Mouse (Mus musculus) granulocyte monocyte progenitor cell, adult 5-6 weeks (primary cell): ENCODE measurements around the gene Tcf19. TPM values are rescaled to one million over a fixed set of nuclear protein-coding genes. Genes with fewer than 3 reads are reported as not detected.
"Not testable (repeated sequence)": the region's sequence is repeated elsewhere in the genome, so short reads cannot be mapped to it uniquely, and the experiment has no call there.

ENCODE experiments used
- ATAC-seq: replicated peaks from 2 replicates; pipeline ENCODE4 v1.8.0; 2016; ENCODE audit warnings: mild to moderate bottlenecking, moderate TSS enrichment, inconsistent platforms; ENCODE audit not compliant: poor library complexity, severe bottlenecking
- total RNA-seq, 2 experiments: library from RNA; stranded (forward) in 1 of 2; stranded (reverse) in 1 of 2; fragments of 200-712, 200-1000 nt in 1 of 2; fragments of >200 nt in 1 of 2; fragmentation: Nextera tagmentation in 1 of 2; gene quantifications; 2 replicates each; pipeline ENCODE4 v1.2.3; 2014 to 2017

Tcf19 gene
- total RNA-seq, 2 experiments from 2014 or later: 8.6 to 20.3 TPM

DNA sequence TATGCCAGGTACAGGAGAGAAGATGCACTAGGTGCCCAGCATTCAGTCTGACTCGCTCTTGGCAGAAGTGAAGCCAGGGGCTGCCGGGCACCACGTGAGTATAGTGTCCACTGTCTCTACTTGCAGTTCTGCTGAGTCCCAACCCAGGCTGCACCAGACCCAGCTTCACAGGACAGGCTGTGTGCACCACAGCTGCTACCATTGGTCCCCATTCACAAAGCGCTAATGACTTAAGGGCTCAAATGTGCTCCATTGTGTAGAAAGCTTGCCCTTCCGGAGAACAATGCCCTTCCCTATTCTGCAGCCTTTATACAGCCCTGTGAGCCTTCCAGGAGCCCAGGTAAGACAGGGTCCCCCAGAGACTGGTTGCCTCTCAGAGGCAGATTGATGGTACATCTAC, 26.3 kb downstream of the Tcf19 start:
- ATAC-seq: no peak

GRCm38 (mm10) chr17:35488041-35488440, 28.6 kb downstream of the Tcf19 start:
- no peak for ATAC-seq

GRCm38 (mm10) chr17:35486726-35487125, 29.9 kb downstream of the Tcf19 start:
- no peak for ATAC-seq

- no peak for ATAC-seq
These were observed 30.9 kb downstream of the Tcf19 start for GRCm38 (mm10) chr17:35485702-35486101.

- peak; percentile 58 for ATAC-seq
These were observed 32.6 kb downstream of the Tcf19 start for GRCm38 (mm10) chr17:35484066-35484465.

GRCm38 (mm10) chr17:35469842-35470751, 46.5 kb downstream of the Tcf19 start, which contains the start of gene H2-Q10:
TSS of gene H2-Q10 (plus strand) at chr17:35470089.
- ATAC-seq: peak; percentile 25

GRCm38 (mm10) chr17:35468936-35469335, 47.7 kb downstream of the Tcf19 start:
- ATAC-seq: not testable (repeated sequence)

DNA sequence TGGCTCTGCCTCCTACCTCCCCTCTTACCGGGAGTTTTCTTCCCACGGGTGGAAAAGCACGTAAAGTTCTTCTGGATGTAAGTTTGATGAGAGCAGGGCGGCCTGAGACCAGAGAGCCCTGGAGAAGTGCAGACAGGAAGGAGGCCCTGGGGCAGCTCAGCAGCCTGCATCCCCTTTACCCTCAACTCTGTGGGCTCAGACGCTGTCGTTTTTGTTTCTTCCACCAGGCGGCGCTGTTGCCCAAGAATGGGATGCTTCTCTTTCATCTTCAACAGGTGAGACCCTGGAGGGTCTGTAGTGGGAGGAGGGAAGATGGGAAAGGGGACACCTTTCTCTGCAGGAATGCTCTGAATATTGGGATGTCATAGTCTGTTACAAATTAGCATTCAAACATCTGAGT, 51.0 kb downstream of the Tcf19 start:
- not testable (repeated sequence) for ATAC-seq

Other genes starting within 250 kb of the Tcf19 start
- not detected in 2 replicates for gene H2-Q1, start 196.4 kb downstream of the Tcf19 start, total RNA-seq (2014; fragmentation: Nextera tagmentation)
- gene H2-Q1, start 196.4 kb downstream of the Tcf19 start, total RNA-seq (2017): not detected in 2 replicates
- 0.45 TPM in 1 of 2 replicates, not detected in the other for gene H2-Q2, start 174.6 kb downstream of the Tcf19 start, total RNA-seq (2014; fragmentation: Nextera tagmentation)
- not detected in 2 replicates for gene H2-Q2, start 174.6 kb downstream of the Tcf19 start, total RNA-seq (2017)
- gene H2-Q4, start 137.2 kb downstream of the Tcf19 start, total RNA-seq (2014; fragmentation: Nextera tagmentation): 8.3 and 15.5 TPM in 2 replicates
- gene H2-Q4, start 137.2 kb downstream of the Tcf19 start, total RNA-seq (2017): 19.5 and 23.4 TPM in 2 replicates
- gene H2-Q6, start 92.0 kb downstream of the Tcf19 start, total RNA-seq (2014; fragmentation: Nextera tagmentation): 23.1 and 29.0 TPM in 2 replicates
- 30.8 and 35.5 TPM in 2 replicates for gene H2-Q6, start 92.0 kb downstream of the Tcf19 start, total RNA-seq (2017)
- 27.4 and 32.8 TPM in 2 replicates for gene H2-Q7, start 77.7 kb downstream of the Tcf19 start, total RNA-seq (2014; fragmentation: Nextera tagmentation)
- 21.9 and 31.9 TPM in 2 replicates for gene H2-Q7, start 77.7 kb downstream of the Tcf19 start, total RNA-seq (2017)
- gene H2-Q10, start 46.7 kb downstream of the Tcf19 start, total RNA-seq (2014; fragmentation: Nextera tagmentation): 0.36 and 1.0 TPM in 2 replicates
- gene H2-Q10, start 46.7 kb downstream of the Tcf19 start, total RNA-seq (2017): 0.22 TPM in 1 of 2 replicates, not detected in the other
- 0.92 TPM in 1 of 2 replicates, not detected in the other for gene Pou5f1, start 10.8 kb downstream of the Tcf19 start, total RNA-seq (2014; fragmentation: Nextera tagmentation)
- gene Pou5f1, start 10.8 kb downstream of the Tcf19 start, total RNA-seq (2017): not detected in 2 replicates
- 1.0 and 14.4 TPM in 2 replicates for gene Cchcr1, start 276 bp upstream of the Tcf19 start, total RNA-seq (2014; fragmentation: Nextera tagmentation)
- gene Cchcr1, start 276 bp upstream of the Tcf19 start, total RNA-seq (2017): 2.7 and 5.3 TPM in 2 replicates
- gene Psors1c2, start 16.4 kb upstream of the Tcf19 start, total RNA-seq (2014; fragmentation: Nextera tagmentation): not detected in 2 replicates
- gene Psors1c2, start 16.4 kb upstream of the Tcf19 start, total RNA-seq (2017): not detected in 2 replicates
- gene Cdsn, start 35.3 kb upstream of the Tcf19 start, total RNA-seq (2014; fragmentation: Nextera tagmentation): not detected in 2 replicates
- gene Cdsn, start 35.3 kb upstream of the Tcf19 start, total RNA-seq (2017): not detected in 2 replicates
- gene 2300002M23Rik, start 50.6 kb upstream of the Tcf19 start, total RNA-seq (2014; fragmentation: Nextera tagmentation): not detected in 2 replicates
- gene 2300002M23Rik, start 50.6 kb upstream of the Tcf19 start, total RNA-seq (2017): not detected in 2 replicates
- not detected in 2 replicates for gene Sfta2, start 84.7 kb upstream of the Tcf19 start, total RNA-seq (2014; fragmentation: Nextera tagmentation)
- not detected in 2 replicates for gene Sfta2, start 84.7 kb upstream of the Tcf19 start, total RNA-seq (2017)
- not detected in 2 replicates for gene Gm9573, start 109.8 kb upstream of the Tcf19 start, total RNA-seq (2014; fragmentation: Nextera tagmentation)
- not detected in 2 replicates for gene Gm9573, start 109.8 kb upstream of the Tcf19 start, total RNA-seq (2017)
- gene Mucl3, start 126.9 kb upstream of the Tcf19 start, total RNA-seq (2014; fragmentation: Nextera tagmentation): not detected in 2 replicates
- gene Mucl3, start 126.9 kb upstream of the Tcf19 start, total RNA-seq (2017): not detected in 2 replicates
- gene Vars2, start 150.8 kb upstream of the Tcf19 start, total RNA-seq (2014; fragmentation: Nextera tagmentation): 7.3 and 30.1 TPM in 2 replicates
- 7.8 and 16.2 TPM in 2 replicates for gene Vars2, start 150.8 kb upstream of the Tcf19 start, total RNA-seq (2017)
- gene Gtf2h4, start 156.9 kb upstream of the Tcf19 start, total RNA-seq (2014; fragmentation: Nextera tagmentation): 20.3 and 41.9 TPM in 2 replicates
- 32.6 and 40.4 TPM in 2 replicates for gene Gtf2h4, start 156.9 kb upstream of the Tcf19 start, total RNA-seq (2017)
- gene Ddr1, start 187.8 kb upstream of the Tcf19 start, total RNA-seq (2014; fragmentation: Nextera tagmentation): not detected in 2 replicates
- gene Ddr1, start 187.8 kb upstream of the Tcf19 start, total RNA-seq (2017): not detected in 2 replicates